Mouse (Mus musculus) spleen, postnatal 36 days (tissue): ENCODE measurements around the gene Alg13.

Experiments
- DNase-seq, 2 experiments: peaks; one replicate each; pipeline ENCODE4 v3.0.0; 2022; ENCODE audit warnings: low spot score in 2 of 2, mixed read lengths in 1 of 2

Gene Alg13

GRCm38 (mm10) chrX:144317548-144318163 is at the start of gene Alg13:
Gene Alg13 (plus strand): TSS chrX:144317804.
- peak; percentile 48 to 54 for DNase-seq

DNA sequence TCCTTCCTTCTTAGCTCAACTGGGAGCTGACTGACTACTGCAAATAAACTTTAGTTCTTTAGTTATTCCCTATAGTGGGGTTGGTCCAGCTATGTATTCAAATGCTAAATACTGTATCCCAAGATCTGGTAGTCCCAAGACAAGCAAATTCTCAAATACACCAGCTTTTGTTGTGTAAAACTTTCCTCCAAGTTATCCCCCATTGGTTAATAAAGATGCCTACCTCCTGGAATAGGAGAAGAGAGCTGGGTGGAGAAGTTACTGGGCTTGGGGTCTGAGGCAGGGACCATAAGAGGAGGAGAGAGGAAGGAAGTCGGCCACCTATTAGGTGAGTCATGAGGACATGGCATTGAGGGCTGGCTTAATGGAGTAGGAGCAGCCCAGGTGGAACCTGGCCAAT is 49.0 kb upstream of the Alg13 start:
- DNase-seq: no peak

DNA sequence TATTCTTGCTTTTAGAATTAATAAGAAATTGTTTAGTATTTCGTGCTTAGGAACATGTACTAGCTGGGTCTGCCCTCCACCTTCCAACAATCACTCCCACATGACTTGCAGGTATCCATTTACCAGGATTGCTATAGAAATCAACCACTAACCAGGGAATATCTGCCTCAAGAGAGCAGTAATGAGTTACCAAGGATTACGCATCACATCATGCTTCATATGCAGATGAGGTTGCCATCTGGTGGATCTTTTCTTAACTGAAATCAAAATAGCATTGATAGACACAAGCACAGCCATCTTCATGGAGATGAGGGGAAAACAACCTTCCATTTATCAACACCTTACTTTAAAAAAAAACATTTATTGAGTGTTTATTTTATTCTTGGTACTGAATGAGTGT is 16.1 kb upstream of the Alg13 start:
- DNase-seq: no peak

- DNase-seq: no peak
Measured at GRCm38 (mm10) chrX:144305659-144306058, 11.9 kb upstream of the Alg13 start.

DNA sequence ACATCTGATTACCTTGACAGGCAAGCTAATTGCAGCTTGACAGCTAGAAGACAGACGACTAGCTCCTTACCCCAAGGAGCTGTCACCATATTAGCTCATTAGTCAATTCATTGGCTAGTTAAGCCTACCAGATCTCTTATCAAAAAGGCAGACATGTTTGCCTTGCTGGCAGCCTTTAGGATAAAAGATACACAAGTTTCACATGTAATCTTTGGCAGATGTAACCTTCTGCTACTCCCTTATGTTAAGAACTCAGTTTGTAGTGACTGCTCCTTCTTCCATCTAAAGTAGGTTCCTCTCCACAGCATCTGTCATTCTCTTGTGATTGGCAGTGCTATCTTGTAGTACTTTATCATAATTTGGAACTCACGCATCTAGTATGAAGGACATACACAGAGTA is 3.6 kb upstream of the Alg13 start:
- DNase-seq: no peak

DNA sequence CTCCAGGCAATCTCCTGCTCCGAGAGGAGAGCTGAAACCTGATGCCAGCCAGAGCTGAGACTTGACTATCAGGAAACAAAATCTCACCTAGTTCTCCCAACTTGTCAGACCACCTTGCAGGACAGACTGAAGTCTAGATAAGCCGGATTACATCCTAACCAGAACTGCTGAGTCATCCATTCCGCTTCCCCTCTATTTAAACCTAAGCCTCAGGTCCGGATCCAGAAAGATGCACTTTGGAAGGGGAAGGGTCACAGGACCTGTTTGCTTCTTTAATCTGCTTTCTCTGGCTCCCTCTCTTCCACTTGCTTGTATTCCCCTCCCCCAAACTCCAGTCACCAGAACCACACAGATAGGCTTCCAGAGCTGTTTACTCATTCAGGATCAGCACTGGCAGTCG is 2.6 kb upstream of the Alg13 start:
- DNase-seq: no peak

DNA sequence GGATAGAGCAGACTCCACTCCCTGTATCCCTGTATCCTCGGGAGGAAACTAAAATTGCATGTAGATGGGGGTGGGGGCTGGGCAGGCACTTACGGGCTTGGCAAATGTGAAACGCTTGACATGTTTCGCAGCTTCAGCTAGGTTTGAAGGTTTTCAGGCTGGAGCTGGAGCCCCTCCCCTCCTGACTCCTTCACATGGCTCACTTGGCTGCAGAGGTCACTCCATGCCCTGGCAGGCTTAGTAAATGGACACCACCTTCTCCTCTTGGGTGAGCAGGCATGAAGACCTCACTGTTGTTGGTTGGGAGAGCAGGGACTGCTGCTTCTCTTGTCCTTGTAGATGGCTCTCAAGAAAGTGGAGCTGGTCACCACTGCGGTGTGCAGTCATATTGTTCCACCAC is 1.6 kb upstream of the Alg13 start:
- DNase-seq: no peak

DNA sequence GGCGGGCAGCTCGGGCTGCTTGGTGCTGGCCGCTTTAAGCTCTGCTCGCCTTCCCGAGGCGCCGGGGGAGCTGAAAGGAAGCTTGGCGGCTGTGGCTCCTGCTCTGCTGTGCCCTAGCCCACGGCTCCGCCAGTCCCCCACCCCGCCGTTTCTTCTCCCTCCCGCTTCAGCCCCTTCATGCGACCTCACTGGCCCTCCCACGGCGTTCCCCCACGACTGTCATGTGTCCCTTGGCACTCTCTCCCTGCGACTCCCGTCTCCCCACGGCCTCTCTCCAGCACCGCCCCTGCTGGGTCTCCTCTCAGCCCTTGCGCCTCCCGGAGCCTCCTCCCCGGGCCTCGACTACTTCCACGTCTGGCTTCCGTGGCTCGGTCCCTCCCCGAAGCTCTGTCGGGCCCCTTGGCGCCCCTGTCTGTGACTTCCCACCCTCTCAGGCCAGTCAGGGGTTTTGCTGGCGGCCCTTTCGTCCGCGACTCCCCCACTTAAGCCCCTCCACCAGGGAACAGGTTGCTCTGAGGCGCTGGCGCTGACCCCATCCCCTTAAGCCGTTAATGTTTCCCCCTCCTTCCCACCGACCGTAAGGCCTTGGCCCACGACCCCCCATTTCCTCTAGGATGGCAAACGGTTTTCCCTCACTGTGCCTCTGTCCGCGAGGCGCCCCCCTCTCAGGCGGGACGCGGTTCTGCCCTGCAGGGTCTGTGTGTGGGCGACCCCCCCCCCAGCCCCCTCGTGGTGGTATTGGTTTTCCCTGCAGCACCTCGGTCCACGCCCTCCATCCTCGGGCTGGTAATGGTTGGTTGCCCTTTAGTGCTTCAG is 768 bp downstream of the Alg13 start:
- DNase-seq: peak; percentile 3 to 8

DNA sequence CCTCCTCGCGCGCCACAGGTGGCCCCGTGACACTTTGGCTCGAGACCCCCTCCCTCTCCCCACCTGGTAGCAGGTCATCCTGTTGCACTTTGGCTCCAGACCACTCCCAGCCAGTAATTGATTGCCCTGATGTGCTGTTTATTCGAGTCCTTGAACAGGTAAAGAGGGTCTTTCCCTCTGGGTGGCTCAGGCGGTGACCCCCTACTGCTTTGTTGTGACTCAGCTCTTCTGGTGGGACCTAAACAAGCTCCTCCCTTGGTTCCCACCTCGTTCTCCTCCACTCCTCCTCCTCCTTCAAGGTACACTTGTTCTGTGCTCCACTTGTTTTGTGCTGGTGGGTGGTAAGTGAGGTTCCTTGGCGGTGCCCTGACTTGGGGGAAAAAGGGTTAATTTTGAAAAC is 1.8 kb downstream of the Alg13 start:
- DNase-seq: no peak

DNA sequence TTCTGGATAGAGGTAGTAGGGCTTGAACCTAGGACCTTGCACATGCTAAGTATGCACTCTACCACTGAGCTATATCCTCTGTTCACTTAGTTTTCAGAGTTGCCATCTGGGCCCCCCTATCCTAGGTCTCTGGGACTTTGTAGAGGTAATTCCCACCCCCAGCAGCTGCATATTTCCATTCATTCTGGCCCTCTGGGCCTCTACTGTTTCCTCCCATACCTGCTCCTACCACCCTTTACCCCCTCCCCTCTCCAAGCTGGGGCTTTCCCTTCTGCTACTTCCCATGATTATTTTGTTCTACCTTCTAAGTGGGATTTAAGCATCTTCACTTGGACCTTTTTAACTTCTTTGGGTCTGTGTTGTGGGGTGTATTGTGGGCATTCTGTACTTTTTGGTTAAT is 7.8 kb downstream of the Alg13 start:
- no peak for DNase-seq

DNA sequence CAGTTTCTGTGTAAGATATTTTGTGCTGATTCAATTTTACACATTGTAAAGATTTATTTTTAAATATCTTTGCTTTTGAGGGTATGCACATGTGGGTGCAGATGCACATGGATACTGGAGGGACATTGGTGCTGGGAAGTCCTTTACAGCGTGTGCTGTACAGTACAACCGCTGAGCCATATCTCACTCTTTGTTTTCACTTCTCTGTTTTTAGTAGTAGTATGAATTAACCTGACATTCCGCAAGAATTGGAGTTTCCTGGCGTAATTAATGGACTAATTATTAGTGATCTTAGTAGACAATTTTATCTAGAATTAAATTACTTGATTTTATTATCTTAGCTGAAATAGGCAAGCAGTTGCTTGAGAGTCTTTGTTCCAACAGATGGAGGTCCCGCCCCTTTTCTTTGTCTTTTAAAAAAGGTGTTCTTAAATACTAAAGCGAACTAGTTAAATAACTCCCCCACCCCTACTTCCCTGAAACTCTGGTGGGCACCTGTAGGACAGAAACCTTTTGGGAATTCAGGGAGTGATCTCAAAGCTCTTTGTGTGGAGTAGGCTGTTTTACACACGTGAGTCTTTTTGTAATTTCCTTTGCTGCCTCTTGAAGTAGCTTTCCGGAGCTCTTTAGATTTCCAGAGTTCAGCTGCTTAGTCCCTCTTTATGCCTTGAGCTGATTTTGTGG is 17.9 kb downstream of the Alg13 start:
- no peak for DNase-seq

DNA sequence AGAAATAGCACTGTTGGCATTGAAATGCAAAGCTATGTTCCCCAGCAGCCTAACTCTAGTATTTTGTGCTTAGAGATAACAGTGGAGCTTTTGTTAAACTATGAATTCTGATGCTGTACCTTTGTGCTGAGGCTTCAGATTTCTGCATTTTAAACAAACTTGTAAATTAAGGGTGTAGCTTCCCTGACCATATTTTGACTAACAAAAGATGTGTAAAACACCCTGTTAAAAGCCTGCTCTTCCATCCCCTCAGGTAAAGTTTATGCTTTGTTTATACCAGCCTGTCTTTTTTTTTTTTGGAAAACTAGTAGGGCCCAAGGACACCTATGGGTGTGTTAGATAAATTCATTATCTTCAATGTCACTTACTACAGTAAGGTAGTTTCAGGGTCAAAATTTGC is 20.3 kb downstream of the Alg13 start:
- no peak for DNase-seq

DNA sequence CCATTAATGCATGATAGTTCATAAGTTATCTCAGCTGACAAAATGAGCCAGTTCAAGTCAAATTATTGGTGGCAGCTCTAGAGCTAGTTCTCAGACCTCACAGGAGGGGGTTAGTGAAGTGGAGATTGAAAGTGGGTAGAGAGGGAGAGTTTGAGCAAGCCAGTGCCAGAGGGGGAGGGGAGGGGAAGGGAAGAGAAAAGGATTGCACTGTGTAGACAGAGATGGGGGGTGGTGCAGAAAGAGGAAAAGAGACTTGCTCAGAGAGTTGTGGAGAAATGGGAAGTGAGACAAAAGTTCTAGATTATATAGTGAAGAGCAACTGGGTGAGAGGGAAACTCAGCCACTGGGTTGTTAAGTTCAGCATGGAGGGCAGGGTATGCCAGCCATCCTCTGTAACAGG is 20.8 kb downstream of the Alg13 start:
- peak in 1 of 2 experiments; percentile 10 for DNase-seq

GRCm38 (mm10) chrX:144374196-144374595 is 56.6 kb downstream of the Alg13 start:
- no peak for DNase-seq

- peak; percentile 3 to 10 for DNase-seq
Measured at GRCm38 (mm10) chrX:144403526-144403925, 85.9 kb downstream of the Alg13 start.

DNA sequence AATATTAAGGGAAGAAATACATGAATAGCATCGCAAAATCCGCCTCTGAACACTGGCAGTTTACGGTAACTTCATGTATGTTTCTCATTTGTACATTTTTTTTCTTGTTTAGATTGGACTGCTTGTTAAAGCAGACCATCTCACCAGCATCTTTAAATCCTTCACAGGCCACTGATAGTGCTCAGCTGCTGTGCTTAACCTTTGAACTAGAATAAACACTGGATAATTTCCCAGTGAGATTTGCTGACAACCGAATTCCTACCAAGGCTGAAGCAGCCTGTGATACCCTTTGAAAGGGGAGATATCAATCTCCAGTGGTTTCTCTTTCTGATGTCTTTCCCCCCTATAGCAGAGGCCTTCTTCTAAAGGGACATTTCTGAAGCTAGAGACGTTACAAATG is 90.4 kb downstream of the Alg13 start:
- DNase-seq: no peak

GRCm38 (mm10) chrX:144420259-144420658 is 102.7 kb downstream of the Alg13 start:
- DNase-seq: no peak

DNA sequence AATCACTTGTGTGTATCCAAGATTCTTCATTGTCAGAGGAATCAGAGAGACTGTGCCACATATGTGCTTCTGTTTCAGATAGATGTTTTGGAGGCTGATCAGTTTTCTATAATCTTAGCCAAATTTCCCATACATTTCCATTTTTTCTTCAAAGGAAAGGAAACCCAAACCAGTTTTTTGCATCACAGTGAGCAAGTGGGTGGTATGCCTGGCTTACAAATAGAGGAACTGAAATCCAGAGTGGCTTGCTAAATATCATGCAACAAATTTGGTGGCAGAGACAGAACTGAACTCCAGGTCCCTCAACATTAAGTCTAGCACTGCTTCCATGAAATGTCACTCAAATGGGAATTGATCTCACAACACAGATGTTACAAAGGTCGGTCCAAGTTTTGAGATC is 103.5 kb downstream of the Alg13 start:
- DNase-seq: no peak

GRCm38 (mm10) chrX:144423848-144424247 is 106.2 kb downstream of the Alg13 start:
- no peak for DNase-seq
